Mouse (Mus musculus): ENCODE measurements around the gene Git1. TPM values are rescaled to one million over a fixed set of nuclear protein-coding genes. Genes with fewer than 3 reads are reported as not detected.

Gene Git1
- polyA plus RNA-seq, 1 experiment from 2014 or later: 12.6 TPM

- Histone ChIP-seq H3K9me3 (ENCODE audit: low read length) (no peaks in the 10 kb centered on the region), H3K9ac (replicated peaks; ENCODE audit: low read depth) (peak overlapping the region; percentile 19; the same call in 1 of the 2 replicates), H3K27me3 (replicated peaks; ENCODE audit: insufficient read depth, low read length) (no peaks in the 10 kb centered on the region), H3K4me3 (ENCODE audit: low read depth, low read length) (no peak overlapping the region), H3K4me2 (replicated peaks; ENCODE audit: low read depth, low read length) (0 out of 2 replicates have a peak overlapping the region, but pooled peaks have one; percentile 5), H3K27ac (ENCODE audit: low read length) (peak overlapping the region; percentile 91), H3K36me3 (ENCODE audit: insufficient read depth, low read length) (peaks cover 16% of the 10 kb centered on the region; the same call in 1 of the 2 replicates), H3K4me1 (ENCODE audit: insufficient read depth, low read depth, low read length) (peaks cover 22% of the 10 kb centered on the region)
- DNase-seq (ENCODE audit: low spot score): peak; percentile 89
- 22% methylated on average over 6 of the region's 6 CpGs for WGBS
- peak; percentile 72 for ATAC-seq
- peak; percentile 91 for TF ChIP-seq EP300 (IDR thresholded peaks at IDR 0.05)
- TF ChIP-seq CTCF (IDR thresholded peaks at IDR 0.05): peak; percentile 61
These were observed 4.0 kb downstream of the Git1 start for GRCm38 (mm10) chr11:77497341-77497756.

DNA sequence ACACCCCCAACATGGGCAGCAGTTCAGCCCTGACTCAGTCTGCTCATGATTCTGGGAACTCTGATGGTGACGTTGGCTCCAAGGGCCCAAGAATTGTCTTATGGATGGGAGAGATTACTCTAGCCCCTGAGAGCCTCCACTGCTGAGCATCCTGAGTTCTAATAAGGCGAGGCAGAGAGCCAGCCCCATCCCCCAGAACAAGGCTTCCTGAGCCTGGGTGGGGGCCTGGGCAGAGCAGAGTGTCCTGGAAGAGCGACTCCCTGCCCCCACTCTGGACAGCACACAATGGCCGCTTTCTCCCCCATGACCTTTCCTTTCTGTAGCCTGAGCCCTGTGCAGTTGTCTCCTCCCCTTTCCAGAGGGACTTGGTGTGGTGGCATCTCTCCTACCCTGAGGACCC, 4.5 kb downstream of the Git1 start:
- Histone ChIP-seq H3K4me3 (ENCODE audit: low read depth, low read length) (no peak overlapping the region), H3K36me3 (ENCODE audit: insufficient read depth, low read length) (peaks cover 16% of the 10 kb centered on the region; the same call in 1 of the 2 replicates), H3K27me3 (replicated peaks; ENCODE audit: insufficient read depth, low read length) (no peaks in the 10 kb centered on the region), H3K4me2 (replicated peaks; ENCODE audit: low read depth, low read length) (0 out of 2 replicates have a peak overlapping the region, but pooled peaks have one; percentile 17), H3K9me3 (ENCODE audit: low read length) (no peaks in the 10 kb centered on the region), H3K9ac (replicated peaks; ENCODE audit: low read depth) (no peak overlapping the region), H3K27ac (ENCODE audit: low read length) (peak overlapping the region; percentile 86), H3K4me1 (ENCODE audit: insufficient read depth, low read depth, low read length) (peaks cover 22% of the 10 kb centered on the region)
- DNase-seq (ENCODE audit: low spot score) (peak; percentile 75), ATAC-seq (peak; percentile 67)
- TF ChIP-seq CTCF (IDR thresholded peaks at IDR 0.05) (no peak), EP300 (IDR thresholded peaks at IDR 0.05) (no peak)
- 51% methylated on average over 4 of the region's 4 CpGs for WGBS

GRCm38 (mm10) chr11:77498261-77499139, 5.1 kb downstream of the Git1 start:
- H3K9me3 ChIP-seq (ENCODE audit: low read length): no peaks in the 10 kb centered on the region
- peak overlapping the region; percentile 86 for H3K27ac ChIP-seq (ENCODE audit: low read length)
- H3K9ac ChIP-seq (replicated peaks; ENCODE audit: low read depth): no peak overlapping the region
- DNase-seq (ENCODE audit: low spot score) (no peak), ATAC-seq (no peak)
- peaks cover 22% of the 10 kb centered on the region for H3K4me1 ChIP-seq (ENCODE audit: insufficient read depth, low read depth, low read length)
- WGBS: 72% methylated on average over 12 of the region's 12 CpGs
- H3K4me2 ChIP-seq (replicated peaks; ENCODE audit: low read depth, low read length): 0 out of 2 replicates have a peak overlapping the region, but pooled peaks have one; percentile 17
- no peak overlapping the region for H3K4me3 ChIP-seq (ENCODE audit: low read depth, low read length)
- H3K36me3 ChIP-seq (ENCODE audit: insufficient read depth, low read length): peaks cover 21% of the 10 kb centered on the region
- H3K27me3 ChIP-seq (replicated peaks; ENCODE audit: insufficient read depth, low read length): no peaks in the 10 kb centered on the region
- TF ChIP-seq CTCF (IDR thresholded peaks at IDR 0.05): no peak
- TF ChIP-seq EP300 (IDR thresholded peaks at IDR 0.05): no peak

GRCm38 (mm10) chr11:77499354-77499753, 6.0 kb downstream of the Git1 start:
- Histone ChIP-seq H3K27ac (ENCODE audit: low read length) (no peak overlapping the region), H3K4me1 (ENCODE audit: insufficient read depth, low read depth, low read length) (peaks cover 17% of the 10 kb centered on the region), H3K9ac (replicated peaks; ENCODE audit: low read depth) (no peak overlapping the region), H3K9me3 (ENCODE audit: low read length) (no peaks in the 10 kb centered on the region), H3K4me3 (ENCODE audit: low read depth, low read length) (no peak overlapping the region), H3K4me2 (replicated peaks; ENCODE audit: low read depth, low read length) (no peak overlapping the region), H3K36me3 (ENCODE audit: insufficient read depth, low read length) (peaks cover 27% of the 10 kb centered on the region), H3K27me3 (replicated peaks; ENCODE audit: insufficient read depth, low read length) (no peaks in the 10 kb centered on the region)
- TF ChIP-seq CTCF (IDR thresholded peaks at IDR 0.05) (no peak), EP300 (IDR thresholded peaks at IDR 0.05) (no peak)
- no peak for DNase-seq (ENCODE audit: low spot score)
- ATAC-seq: no peak
- WGBS: 82% methylated on average over 7 of the region's 7 CpGs

GRCm38 (mm10) chr11:77500361-77501325, 7.3 kb downstream of the Git1 start:
- Histone ChIP-seq H3K36me3 (ENCODE audit: insufficient read depth, low read length) (peaks cover 36% of the 10 kb centered on the region), H3K27ac (ENCODE audit: low read length) (no peak overlapping the region)
- no peak for ATAC-seq

More at GRCm38 (mm10) chr11:77500361-77501325, 7.3 kb downstream of the Git1 start:
- Histone ChIP-seq H3K4me3 (ENCODE audit: low read depth, low read length) (no peak overlapping the region), H3K4me1 (ENCODE audit: insufficient read depth, low read depth, low read length) (peaks cover 14% of the 10 kb centered on the region; the same call in 1 of the 2 replicates), H3K27me3 (replicated peaks; ENCODE audit: insufficient read depth, low read length) (no peaks in the 10 kb centered on the region), H3K9ac (replicated peaks; ENCODE audit: low read depth) (no peak overlapping the region), H3K9me3 (ENCODE audit: low read length) (no peaks in the 10 kb centered on the region), H3K4me2 (replicated peaks; ENCODE audit: low read depth, low read length) (no peak overlapping the region)
- WGBS: 77% methylated on average over 17 of the region's 17 CpGs
- no peak for DNase-seq (ENCODE audit: low spot score)
- no peak for TF ChIP-seq CTCF (IDR thresholded peaks at IDR 0.05)
- TF ChIP-seq EP300 (IDR thresholded peaks at IDR 0.05): no peak

Data from lung, postnatal 0 days (tissue).